Mouse (Mus musculus): ENCODE data around the gene Qser1.

DNA sequence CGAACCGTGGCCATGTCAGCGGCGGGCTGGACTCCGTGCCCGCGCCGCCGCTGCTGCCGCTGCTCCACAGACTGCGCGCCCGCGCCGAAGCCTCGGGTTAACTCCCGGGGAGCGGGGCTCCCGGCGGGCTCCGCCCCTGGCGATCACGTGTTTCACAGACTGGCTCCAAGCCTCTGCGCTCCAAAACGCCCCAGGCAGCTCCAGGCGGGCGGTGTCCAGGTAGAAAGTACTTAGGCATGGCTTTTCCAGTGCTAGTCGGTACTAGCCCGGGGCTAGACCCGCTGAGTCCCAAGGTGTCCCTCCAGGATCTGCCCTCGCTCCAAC is 73.9 kb downstream of the Qser1 start, which contains the start of gene Depdc7:
- no peak for TF ChIP-seq CTCF (IDR thresholded peaks at IDR 0.05; ENCODE audit: control insufficient read depth, insufficient read depth, insufficient replicate concordance, low read depth, low read length)
- TF ChIP-seq POLR2A (IDR thresholded peaks at IDR 0.05; ENCODE audit: control insufficient read depth, low read depth, low read length), result no peak
